Mouse (Mus musculus) hematopoietic stem cell, adult 5-6 weeks (primary cell): ENCODE measurements at regions not wholly inside any gene's neighbourhood (a gene's known extent, or its start where the extent isn't known, plus 50 kb on each side); places are given as distances from the start of the nearest gene placed in this dataset.

ENCODE experiments used
- ATAC-seq, 2 experiments: fragments of 125-278 bp in 1 of 2; replicated peaks in 1 of 2; 2 replicates each; pipeline ENCODE4 v1.8.0; 2016 to 2017; ENCODE audit warnings: inconsistent platforms in 2 of 2, mild to moderate bottlenecking in 2 of 2, moderate number of reproducible peaks in 2 of 2, low read depth in 1 of 2, moderate TSS enrichment in 1 of 2; ENCODE audit not compliant: low FRiP score in 2 of 2, poor library complexity in 2 of 2, severe bottlenecking in 2 of 2, insufficient read depth in 1 of 2, low TSS enrichment in 1 of 2

DNA sequence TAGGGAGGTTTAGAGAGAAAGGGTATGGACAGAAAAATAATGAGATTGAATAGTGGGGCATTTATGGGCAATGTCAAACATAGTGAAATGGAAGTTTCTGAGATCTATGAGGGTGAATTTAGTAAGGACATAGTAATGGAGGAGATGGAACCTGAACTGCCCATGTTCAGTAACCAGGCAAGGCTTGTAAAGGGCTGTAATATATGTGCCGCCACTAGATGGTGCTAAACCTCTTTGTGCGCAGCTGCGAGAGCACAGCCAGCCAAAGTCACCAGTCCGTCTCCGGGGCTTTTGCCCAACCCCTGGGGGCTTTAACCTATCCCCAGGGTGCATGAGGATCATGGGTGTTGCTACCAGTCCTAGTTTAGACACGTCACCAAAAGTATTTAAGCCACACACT, 77.7 kb upstream of the Vmn2r25 start:
- peak; percentile 56 to 67; a peak in 2 of 4 replicates for ATAC-seq

DNA sequence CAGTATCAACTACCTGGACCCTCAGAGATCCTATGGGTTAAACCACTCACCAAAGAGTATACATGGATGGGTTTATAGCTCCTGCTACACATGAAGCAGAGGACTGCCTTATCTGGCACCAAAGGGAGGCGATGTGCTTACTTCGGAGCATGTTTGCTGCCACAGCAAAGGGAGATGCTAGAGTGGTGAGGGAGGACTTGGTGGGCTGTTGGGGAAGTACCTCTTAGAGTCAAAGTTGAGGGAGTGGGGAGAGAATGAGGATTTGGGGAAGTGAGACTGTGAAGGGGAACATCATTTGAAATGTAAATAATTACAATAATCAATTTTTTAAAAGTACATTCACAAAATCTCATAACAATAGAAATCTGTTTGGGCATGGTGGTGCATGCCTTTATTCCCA, 84.7 kb upstream of the Vmn2r25 start:
- ATAC-seq = no peak

DNA sequence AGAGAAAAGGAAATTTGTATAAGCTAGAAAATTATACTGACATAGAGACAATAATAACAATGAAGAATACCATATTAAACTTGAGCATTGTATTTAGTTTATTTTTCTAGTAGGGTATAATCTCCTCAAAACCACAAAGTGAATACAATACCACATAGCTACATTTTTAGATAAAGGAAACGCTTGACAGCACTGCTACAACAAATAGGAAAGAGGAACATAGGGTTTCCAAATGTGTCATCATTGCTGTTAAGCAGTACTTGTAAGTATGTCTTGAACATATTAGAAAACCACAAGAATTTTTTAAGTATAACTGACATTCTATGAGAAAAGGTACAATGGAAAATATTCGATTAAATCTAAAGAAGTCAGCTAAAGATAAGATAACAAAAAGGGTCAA, 63.0 kb upstream of the Vmn2r26 start:
- ATAC-seq = peak; percentile 94 to 99

DNA sequence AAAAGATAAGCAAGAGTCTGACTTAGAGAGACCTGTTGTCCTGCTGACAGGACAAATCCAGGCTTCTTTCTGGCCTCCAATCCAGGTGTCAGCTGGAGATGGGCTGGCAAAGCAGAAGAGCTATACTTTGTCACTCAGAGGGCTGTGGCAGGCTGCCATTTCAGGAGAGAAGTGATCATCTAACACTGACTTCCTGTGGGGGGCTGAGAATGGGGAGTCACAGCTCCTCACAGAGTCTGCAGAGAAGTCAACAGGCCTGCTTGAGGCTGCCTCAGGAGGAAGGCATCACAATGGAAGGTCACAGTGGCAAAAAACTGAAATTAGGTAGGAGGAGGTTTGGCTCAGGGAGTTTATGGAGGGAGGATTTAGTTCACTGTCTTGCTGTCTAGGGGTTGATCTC, 53.2 kb upstream of the Vmn2r26 start:
- peak; percentile 51 to 75; a peak in 3 of 4 replicates for ATAC-seq
